Mouse (Mus musculus) heart, embryonic 10.5 days (tissue): ENCODE measurements around the gene H2-Q2. TPM values are rescaled to one million over a fixed set of nuclear protein-coding genes. Genes with fewer than 3 reads are reported as not detected.
"Not testable (repeated sequence)": the region's sequence is repeated elsewhere in the genome, so short reads cannot be mapped to it uniquely, and the experiment has no call there.

ENCODE experiments used
- DNase-seq: peaks from one replicate; pipeline ENCODE4 v3.0.0-alpha.2; 2017; ENCODE audit warnings: low spot score
- H3K27ac ChIP-seq: fragments of 300-500 bp; sonication (generic); 2 replicates; pipeline ENCODE4 v1.5.1; 2016; ENCODE audit warnings: mild to moderate bottlenecking
- H3K27me3 ChIP-seq: fragments of 300-500 bp; sonication (generic); 2 replicates; pipeline ENCODE4 v1.6.1; 2016; ENCODE audit warnings: mild to moderate bottlenecking; ENCODE audit not compliant: poor library complexity, insufficient read depth, severe bottlenecking
- H3K36me3 ChIP-seq: fragments of 300-500 bp; sonication (generic); 2 replicates; pipeline ENCODE4 v1.6.1; 2016; ENCODE audit warnings: mild to moderate bottlenecking, moderate library complexity
- H3K4me1 ChIP-seq: fragments of 300-500 bp; sonication (generic); 2 replicates; pipeline ENCODE4 v1.6.1; 2016; ENCODE audit warnings: mild to moderate bottlenecking
- H3K4me3 ChIP-seq: fragments of 300-500 bp; sonication (generic); 2 replicates; pipeline ENCODE4 v1.5.1; 2016; ENCODE audit warnings: mild to moderate bottlenecking, moderate library complexity
- H3K9me3 ChIP-seq: fragments of 300-500 bp; sonication (generic); 2 replicates; pipeline ENCODE4 v1.6.1; 2016; ENCODE audit warnings: mild to moderate bottlenecking, moderate library complexity
- WGBS: fragments of 180-500 bp; shearing (Covaris S2); methylation state at CpG from one replicate; pipeline ENCODE4 v1.1.7; 2016; 5-methylcytosine and 5-hydroxymethylcytosine counted together
- polyA plus RNA-seq: library from polyadenylated mRNA; unstranded; fragments of >200 nt; fragmentation: Nextera tagmentation; extraction: Ambion mirVana; gene quantifications from 2 replicates; pipeline ENCODE4 v1.2.1, GENCODE M21; 2016

H2-Q2 gene
- polyA plus RNA-seq, 1 experiment from 2014 or later, result 11.2 TPM

- H3K27me3 ChIP-seq, DNase-seq, H3K27ac ChIP-seq, H3K9me3 ChIP-seq, H3K4me1 ChIP-seq, H3K36me3 ChIP-seq, H3K4me3 ChIP-seq: not testable (repeated sequence)
- 47% methylated on average over 3 of the region's 3 CpGs for WGBS
Observed at GRCm38 (mm10) chr17:35329714-35330113, 12.3 kb upstream of the H2-Q2 start.

- not testable (repeated sequence) for H3K4me3 ChIP-seq, H3K36me3 ChIP-seq, H3K4me1 ChIP-seq, H3K9me3 ChIP-seq, H3K27me3 ChIP-seq, DNase-seq, H3K27ac ChIP-seq
- 56% methylated on average over 6 of the region's 6 CpGs for WGBS
Observed at GRCm38 (mm10) chr17:35331546-35331945, 10.5 kb upstream of the H2-Q2 start.

- Histone ChIP-seq H3K27me3 (peaks cover 52% of the 10 kb centered on the region), H3K4me3 (peak overlapping the region; percentile 60), H3K36me3 (no peaks in the 10 kb centered on the region), H3K4me1 (peaks cover 14% of the 10 kb centered on the region), H3K27ac (peak overlapping the region; percentile 49), H3K9me3 (no peaks in the 10 kb centered on the region)
- WGBS, result 3% methylated on average over 46 of the region's 46 CpGs
- DNase-seq, result no peak
Observed at GRCm38 (mm10) chr17:35342711-35343476, 852 bp downstream of the H2-Q2 start.

- H3K4me3 ChIP-seq, H3K36me3 ChIP-seq, H3K9me3 ChIP-seq, DNase-seq, H3K27ac ChIP-seq: not testable (repeated sequence)
- peaks cover 21% of the 10 kb centered on the region for H3K4me1 ChIP-seq
- peaks cover 29% of the 10 kb centered on the region for H3K27me3 ChIP-seq
Observed at GRCm38 (mm10) chr17:35347659-35348058, 5.6 kb downstream of the H2-Q2 start.

- H3K9me3 ChIP-seq, H3K4me3 ChIP-seq, H3K36me3 ChIP-seq, DNase-seq, H3K27me3 ChIP-seq, H3K27ac ChIP-seq: not testable (repeated sequence)
- peaks cover 23% of the 10 kb centered on the region for H3K4me1 ChIP-seq
- WGBS, result 43% methylated on average over 6 of the region's 6 CpGs
Observed at GRCm38 (mm10) chr17:35353275-35353674, 11.2 kb downstream of the H2-Q2 start.

GRCm38 (mm10) chr17:35354071-35354470, 12.0 kb downstream of the H2-Q2 start:
- Histone ChIP-seq H3K4me1 (peaks cover 26% of the 10 kb centered on the region), H3K9me3 (no peaks in the 10 kb centered on the region), H3K4me3 (no peak overlapping the region), H3K27me3 (peaks cover 6% of the 10 kb centered on the region; the same call in 1 of the 2 replicates), H3K27ac (no peak overlapping the region), H3K36me3 (no peaks in the 10 kb centered on the region)
- no peak for DNase-seq
- WGBS, result 68% methylated on average over 2 of the region's 2 CpGs

GRCm38 (mm10) chr17:35357086-35357485, 15.0 kb downstream of the H2-Q2 start:
- no peak for DNase-seq
- H3K4me3 ChIP-seq, result no peak overlapping the region
- no peaks in the 10 kb centered on the region for H3K36me3 ChIP-seq
- H3K4me1 ChIP-seq, result peaks cover 25% of the 10 kb centered on the region
- H3K27me3 ChIP-seq, result peaks cover 15% of the 10 kb centered on the region; the same call in 1 of the 2 replicates
- 14% methylated on average over 1 of the region's 1 CpGs for WGBS
- H3K9me3 ChIP-seq, result no peaks in the 10 kb centered on the region
- H3K27ac ChIP-seq, result no peak overlapping the region

- DNase-seq, result no peak
- Histone ChIP-seq H3K9me3 (peaks cover 7% of the 10 kb centered on the region), H3K4me1 (peaks cover 25% of the 10 kb centered on the region), H3K27ac (peak overlapping the region; percentile 80), H3K4me3 (peak overlapping the region; percentile 58), H3K27me3 (peaks cover 15% of the 10 kb centered on the region; the same call in 1 of the 2 replicates), H3K36me3 (peaks cover 4% of the 10 kb centered on the region; the same call in 1 of the 2 replicates)
- 6% methylated on average over 38 of the region's 38 CpGs for WGBS
Observed at GRCm38 (mm10) chr17:35358763-35359469, 16.9 kb downstream of the H2-Q2 start.

- H3K27ac ChIP-seq, result peak overlapping the region; percentile 80
- H3K36me3 ChIP-seq, result peaks cover 4% of the 10 kb centered on the region; the same call in 1 of the 2 replicates
- H3K4me1 ChIP-seq, result peaks cover 25% of the 10 kb centered on the region
- peaks cover 7% of the 10 kb centered on the region for H3K9me3 ChIP-seq
- 17% methylated on average over 21 of the region's 21 CpGs for WGBS
- H3K4me3 ChIP-seq, result peak overlapping the region; percentile 58
- no peak for DNase-seq
- peaks cover 15% of the 10 kb centered on the region; the same call in 1 of the 2 replicates for H3K27me3 ChIP-seq
Observed at GRCm38 (mm10) chr17:35359470-35359862, 17.4 kb downstream of the H2-Q2 start.

- no peaks in the 10 kb centered on the region for H3K9me3 ChIP-seq
- peak within 1 kb of the TSS; percentile 67 for H3K4me3 ChIP-seq
- peak within 1 kb of the TSS; percentile 81 for H3K27ac ChIP-seq
- DNase-seq, result peak; percentile 93
- peaks cover 30% of the 10 kb centered on the region for H3K27me3 ChIP-seq
- H3K4me1 ChIP-seq, result peaks cover 14% of the 10 kb centered on the region; the same call in 1 of the 2 replicates
- H3K36me3 ChIP-seq, result no peaks in the 10 kb centered on the region
- WGBS, result 2% methylated on average over 16 of the region's 16 CpGs
Observed at GRCm38 (mm10) chr17:35379369-35379728, 37.3 kb downstream of the H2-Q2 start, which contains the start of gene H2-Q4. TSS of gene H2-Q4 (plus strand) at chr17:35379617.

GRCm38 (mm10) chr17:35379729-35380451, 37.8 kb downstream of the H2-Q2 start:
- peak overlapping the region; percentile 67 for H3K4me3 ChIP-seq
- H3K9me3 ChIP-seq, result no peaks in the 10 kb centered on the region
- 2% methylated on average over 69 of the region's 70 CpGs for WGBS
- peak overlapping the region; percentile 81 for H3K27ac ChIP-seq
- no peaks in the 10 kb centered on the region for H3K36me3 ChIP-seq
- H3K4me1 ChIP-seq, result peaks cover 14% of the 10 kb centered on the region; the same call in 1 of the 2 replicates
- peaks cover 30% of the 10 kb centered on the region for H3K27me3 ChIP-seq
- DNase-seq, result peak; percentile 75

- peaks cover 11% of the 10 kb centered on the region for H3K27me3 ChIP-seq
- not testable (repeated sequence) for H3K36me3 ChIP-seq, H3K9me3 ChIP-seq, H3K27ac ChIP-seq, DNase-seq, H3K4me3 ChIP-seq, H3K4me1 ChIP-seq
- 4% methylated on average over 7 of the region's 7 CpGs for whole genome bisulfite sequencing
Observed at GRCm38 (mm10) chr17:35389796-35390195, 47.8 kb downstream of the H2-Q2 start.

- H3K9me3 ChIP-seq, H3K4me3 ChIP-seq, H3K36me3 ChIP-seq, H3K4me1 ChIP-seq, DNase-seq, H3K27ac ChIP-seq: not testable (repeated sequence)
- 76% methylated on average over 2 of the region's 2 CpGs for WGBS
- peaks cover 17% of the 10 kb centered on the region for H3K27me3 ChIP-seq
Observed at GRCm38 (mm10) chr17:35392671-35393070, 50.6 kb downstream of the H2-Q2 start.
